Mouse (Mus musculus): ENCODE data around the gene Extl2. TPM values are rescaled to one million over a fixed set of nuclear protein-coding genes. Genes with fewer than 3 reads are reported as not detected.

Gene Extl2
- 1.5 and 2.5 TPM in 2 replicates for polyA plus RNA-seq (2012; rRNA removed)

GRCm38 (mm10) chr3:116006978-116007940 lies at the start of gene Extl2, which contains the start of gene Slc30a7:
Gene Extl2 (plus strand): TSS chr3:116007462.
Gene Slc30a7 (minus strand): TSS chr3:116007406.
- WGBS, result under 1% methylated on average over 67 of the region's 67 CpGs
- TF ChIP-seq POLR2A (IDR thresholded peaks at IDR 0.05; ENCODE audit: low read depth, low read length) (peak; percentile 68), CTCF (IDR thresholded peaks at IDR 0.05; ENCODE audit: extremely low read depth, insufficient read length, insufficient replicate concordance, low read depth, low read length) (no peak)
- no peaks in the 10 kb centered on the region for H3K27me3 ChIP-seq (ENCODE audit: control insufficient read depth, insufficient read depth, low read length)

GRCm38 (mm10) chr3:115961311-115962027 lies 45.8 kb upstream of the Extl2 start:
- Histone ChIP-seq H3K4me1 (ENCODE audit: control insufficient read depth, insufficient read depth, insufficient read length, low read length) (no peaks in the 10 kb centered on the region), H3K27ac (ENCODE audit: insufficient read depth, low read depth, low read length) (no peak overlapping the region), H3K4me3 (ENCODE audit: low read depth, low read length) (no peak overlapping the region), H3K27me3 (ENCODE audit: control insufficient read depth, insufficient read depth, low read length) (no peaks in the 10 kb centered on the region), H3K36me3 (ENCODE audit: control insufficient read depth, insufficient read depth, low read length) (peaks cover 26% of the 10 kb centered on the region)
- 92% methylated on average over 11 of the region's 11 CpGs for WGBS
- TF ChIP-seq POLR2A (IDR thresholded peaks at IDR 0.05; ENCODE audit: low read depth, low read length) (no peak), CTCF (IDR thresholded peaks at IDR 0.05; ENCODE audit: extremely low read depth, insufficient read length, insufficient replicate concordance, low read depth, low read length) (no peak)

More at GRCm38 (mm10) chr3:116006978-116007940, at the start of gene Extl2, which contains the start of gene Slc30a7:
- Histone ChIP-seq H3K4me1 (ENCODE audit: control insufficient read depth, insufficient read depth, insufficient read length, low read length) (peaks cover 2% of the 10 kb centered on the region; the same call in 1 of the 2 replicates), H3K4me3 (ENCODE audit: low read depth, low read length) (peak within 1 kb of the TSS; percentile 72), H3K27ac (ENCODE audit: insufficient read depth, low read depth, low read length) (peak within 1 kb of the TSS; percentile 75), H3K36me3 (ENCODE audit: control insufficient read depth, insufficient read depth, low read length) (peaks cover 6% of the 10 kb centered on the region; the same call in 1 of the 2 replicates)

GRCm38 (mm10) chr3:115962028-115962415 lies 45.2 kb upstream of the Extl2 start:
- Histone ChIP-seq H3K36me3 (ENCODE audit: control insufficient read depth, insufficient read depth, low read length) (peaks cover 28% of the 10 kb centered on the region), H3K27ac (ENCODE audit: insufficient read depth, low read depth, low read length) (no peak overlapping the region), H3K4me3 (ENCODE audit: low read depth, low read length) (no peak overlapping the region), H3K4me1 (ENCODE audit: control insufficient read depth, insufficient read depth, insufficient read length, low read length) (no peaks in the 10 kb centered on the region), H3K27me3 (ENCODE audit: control insufficient read depth, insufficient read depth, low read length) (no peaks in the 10 kb centered on the region)
- TF ChIP-seq POLR2A (IDR thresholded peaks at IDR 0.05; ENCODE audit: low read depth, low read length), result no peak
- no peak for TF ChIP-seq CTCF (IDR thresholded peaks at IDR 0.05; ENCODE audit: extremely low read depth, insufficient read length, insufficient replicate concordance, low read depth, low read length)
- WGBS, result 87% methylated on average over 4 of the region's 4 CpGs

GRCm38 (mm10) chr3:115963597-115963996 lies 43.7 kb upstream of the Extl2 start:
- no peak overlapping the region for H3K27ac ChIP-seq (ENCODE audit: insufficient read depth, low read depth, low read length)
- H3K4me1 ChIP-seq (ENCODE audit: control insufficient read depth, insufficient read depth, insufficient read length, low read length), result no peaks in the 10 kb centered on the region
- no peaks in the 10 kb centered on the region for H3K27me3 ChIP-seq (ENCODE audit: control insufficient read depth, insufficient read depth, low read length)
- 93% methylated on average over 1 of the region's 1 CpGs for WGBS
- no peak overlapping the region for H3K4me3 ChIP-seq (ENCODE audit: low read depth, low read length)
- H3K36me3 ChIP-seq (ENCODE audit: control insufficient read depth, insufficient read depth, low read length), result peaks cover 18% of the 10 kb centered on the region
- TF ChIP-seq CTCF (IDR thresholded peaks at IDR 0.05; ENCODE audit: extremely low read depth, insufficient read length, insufficient replicate concordance, low read depth, low read length) (no peak), POLR2A (IDR thresholded peaks at IDR 0.05; ENCODE audit: low read depth, low read length) (no peak)

GRCm38 (mm10) chr3:115964071-115964470 lies 43.2 kb upstream of the Extl2 start:
- no peak overlapping the region for H3K4me3 ChIP-seq (ENCODE audit: low read depth, low read length)
- no peaks in the 10 kb centered on the region for H3K4me1 ChIP-seq (ENCODE audit: control insufficient read depth, insufficient read depth, insufficient read length, low read length)
- no peaks in the 10 kb centered on the region for H3K27me3 ChIP-seq (ENCODE audit: control insufficient read depth, insufficient read depth, low read length)
- H3K36me3 ChIP-seq (ENCODE audit: control insufficient read depth, insufficient read depth, low read length), result peaks cover 14% of the 10 kb centered on the region
- 94% methylated on average over 5 of the region's 5 CpGs for WGBS
- H3K27ac ChIP-seq (ENCODE audit: insufficient read depth, low read depth, low read length), result no peak overlapping the region
- TF ChIP-seq POLR2A (IDR thresholded peaks at IDR 0.05; ENCODE audit: low read depth, low read length) (no peak), CTCF (IDR thresholded peaks at IDR 0.05; ENCODE audit: extremely low read depth, insufficient read length, insufficient replicate concordance, low read depth, low read length) (no peak)

GRCm38 (mm10) chr3:115968745-115969530 lies 38.3 kb upstream of the Extl2 start:
- H3K27me3 ChIP-seq (ENCODE audit: control insufficient read depth, insufficient read depth, low read length), result no peaks in the 10 kb centered on the region
- peaks cover 29% of the 10 kb centered on the region for H3K36me3 ChIP-seq (ENCODE audit: control insufficient read depth, insufficient read depth, low read length)
- WGBS, result 83% methylated on average over 10 of the region's 10 CpGs
- TF ChIP-seq POLR2A (IDR thresholded peaks at IDR 0.05; ENCODE audit: low read depth, low read length) (no peak), CTCF (IDR thresholded peaks at IDR 0.05; ENCODE audit: extremely low read depth, insufficient read length, insufficient replicate concordance, low read depth, low read length) (no peak)
- no peak overlapping the region for H3K4me3 ChIP-seq (ENCODE audit: low read depth, low read length)
- no peaks in the 10 kb centered on the region for H3K4me1 ChIP-seq (ENCODE audit: control insufficient read depth, insufficient read depth, insufficient read length, low read length)
- no peak overlapping the region for H3K27ac ChIP-seq (ENCODE audit: insufficient read depth, low read depth, low read length)
